Mouse (Mus musculus) heart, embryonic 16.5 days (tissue): ENCODE data around the gene Fam205a4. TPM values are rescaled to one million over a fixed set of nuclear protein-coding genes. Genes with fewer than 3 reads are reported as not detected.
"Not testable (repeated sequence)": the region's sequence is repeated elsewhere in the genome, so short reads cannot be mapped to it uniquely, and the experiment has no call there.

Experiments used
- ATAC-seq: fragments of 200-750 bp; cut with Nextera tagmentation; replicated peaks from 2 replicates; pipeline ENCODE4 v1.8.0; 2017; ENCODE audit warnings: moderate number of reproducible peaks; ENCODE audit not compliant: insufficient read depth, low FRiP score; ENCODE audit errors: extremely low read depth
- H3K27ac ChIP-seq: fragments of 300-500 bp; sonication (generic); 2 replicates; pipeline ENCODE4 v1.5.1; 2014; ENCODE audit warnings: mild to moderate bottlenecking, low read length, control low read depth, moderate library complexity
- H3K27me3 ChIP-seq: fragments of 300-500 bp; sonication (generic); 2 replicates; pipeline ENCODE4 v1.6.1; 2014; ENCODE audit warnings: low read length, mixed read lengths; ENCODE audit not compliant: control insufficient read depth, insufficient read depth
- H3K36me3 ChIP-seq: fragments of 300-500 bp; sonication (generic); 2 replicates; pipeline ENCODE4 v1.6.1; 2014; ENCODE audit not compliant: control insufficient read depth, insufficient read depth
- H3K4me1 ChIP-seq: fragments of 300-500 bp; sonication (generic); 2 replicates; pipeline ENCODE4 v1.6.1; 2014; ENCODE audit warnings: low read length, mixed read lengths; ENCODE audit not compliant: control insufficient read depth, insufficient read depth
- H3K4me2 ChIP-seq: fragments of 300-500 bp; sonication (generic); 2 replicates; pipeline ENCODE4 v1.6.1; 2014; ENCODE audit warnings: low read depth, mild to moderate bottlenecking, control low read depth, low read length
- H3K4me3 ChIP-seq: fragments of 300-500 bp; sonication (generic); 2 replicates; pipeline ENCODE4 v1.5.1; 2014; ENCODE audit warnings: mild to moderate bottlenecking, control low read depth, low read length
- H3K9ac ChIP-seq: fragments of 300-500 bp; sonication (generic); 2 replicates; pipeline ENCODE4 v1.6.1; 2014; ENCODE audit warnings: low read length, control low read depth
- H3K9me3 ChIP-seq: fragments of 300-500 bp; sonication (generic); replicated peaks from 2 replicates; pipeline ENCODE4 v1.6.1; 2016; ENCODE audit warnings: low read length; ENCODE audit not compliant: control insufficient read depth
- WGBS: fragments of 180-500 bp; shearing (Covaris S2); extraction: QIAGEN DNeasy Blood & Tissue Kit; methylation state at CpG from one replicate; pipeline ENCODE4 v1.1.7; 2014; 5-methylcytosine and 5-hydroxymethylcytosine counted together
- polyA plus RNA-seq: library from polyadenylated mRNA; unstranded; fragments of >200 nt; fragmentation: Nextera tagmentation; extraction: Ambion mirVana; gene quantifications from 2 replicates; pipeline ENCODE4 v1.2.1, GENCODE M21; 2015

Gene Fam205a4
- polyA plus RNA-seq, result 0.07 and 0.10 TPM in 2 replicates

GRCm38 (mm10) chr4:41965758-41966157 is at the start of gene Fam205a4:
Fam205a4 (plus strand) TSS chr4:41966058.
- ATAC-seq, H3K9ac ChIP-seq, H3K4me3 ChIP-seq, H3K27ac ChIP-seq, H3K4me1 ChIP-seq, H3K27me3 ChIP-seq, H3K36me3 ChIP-seq, H3K9me3 ChIP-seq, H3K4me2 ChIP-seq: not testable (repeated sequence)
- WGBS, result no CpG with 5 or more reads among the region's 1 CpGs

- ATAC-seq, H3K27me3 ChIP-seq, H3K27ac ChIP-seq, H3K4me1 ChIP-seq, H3K36me3 ChIP-seq, H3K9me3 ChIP-seq, H3K4me3 ChIP-seq, H3K9ac ChIP-seq, H3K4me2 ChIP-seq: not testable (repeated sequence)
- no CpG with 5 or more reads among the region's 8 CpGs for WGBS
These were observed 24.6 kb upstream of the Fam205a4 start, which contains the start of gene Gm20878 for GRCm38 (mm10) chr4:41941272-41941671. Gm20878 (plus strand) TSS chr4:41941572.

Other genes starting within 250 kb of the Fam205a4 start
- 137 and 141 TPM in 2 replicates for gene Dctn3, start 242.9 kb upstream of the Fam205a4 start, polyA plus RNA-seq
- not detected in 2 replicates for gene Arid3c, start 234.9 kb upstream of the Fam205a4 start, polyA plus RNA-seq
- gene Galt, start 210.8 kb upstream of the Fam205a4 start, polyA plus RNA-seq, result 60.6 and 69.8 TPM in 2 replicates
- 60.5 and 61.7 TPM in 2 replicates for gene Sigmar1, start 209.9 kb upstream of the Fam205a4 start, polyA plus RNA-seq
- gene Ccl27a, start 191.8 kb upstream of the Fam205a4 start, polyA plus RNA-seq, result 40.8 and 40.9 TPM in 2 replicates
- 11.2 and 17.1 TPM in 2 replicates for gene Gm21541, start 62.4 kb upstream of the Fam205a4 start, polyA plus RNA-seq
- gene Gm20878, start 24.5 kb upstream of the Fam205a4 start, polyA plus RNA-seq, result 1.9 and 2.4 TPM in 2 replicates
- gene Gm21093, start 68.7 kb downstream of the Fam205a4 start, polyA plus RNA-seq, result 0.15 TPM in 1 of 2 replicates, not detected in the other
- gene Gm3893, start 125.1 kb downstream of the Fam205a4 start, polyA plus RNA-seq, result not detected in 2 replicates
- 5.6 and 8.8 TPM in 2 replicates for gene Gm13304, start 148.8 kb downstream of the Fam205a4 start, polyA plus RNA-seq
- not detected in 2 replicates for gene Gm13306, start 187.4 kb downstream of the Fam205a4 start, polyA plus RNA-seq
- gene Gm13305, start 202.5 kb downstream of the Fam205a4 start, polyA plus RNA-seq, result 0.70 and 1.5 TPM in 2 replicates